Mouse (Mus musculus) 416B (cell line): ENCODE results near the gene Lrrc40.
"Not testable (repeated sequence)": the region's sequence is repeated elsewhere in the genome, so short reads cannot be mapped to it uniquely, and the experiment has no call there.

Experiments used
- DNase-seq: peaks from one replicate; pipeline ENCODE4 v3.0.0; 2011; ENCODE audit warnings: low read depth

The Lrrc40 gene

GRCm38 (mm10) chr3:158091601-158092000, 55.1 kb downstream of the Lrrc40 start:
- no peak for DNase-seq

DNA sequence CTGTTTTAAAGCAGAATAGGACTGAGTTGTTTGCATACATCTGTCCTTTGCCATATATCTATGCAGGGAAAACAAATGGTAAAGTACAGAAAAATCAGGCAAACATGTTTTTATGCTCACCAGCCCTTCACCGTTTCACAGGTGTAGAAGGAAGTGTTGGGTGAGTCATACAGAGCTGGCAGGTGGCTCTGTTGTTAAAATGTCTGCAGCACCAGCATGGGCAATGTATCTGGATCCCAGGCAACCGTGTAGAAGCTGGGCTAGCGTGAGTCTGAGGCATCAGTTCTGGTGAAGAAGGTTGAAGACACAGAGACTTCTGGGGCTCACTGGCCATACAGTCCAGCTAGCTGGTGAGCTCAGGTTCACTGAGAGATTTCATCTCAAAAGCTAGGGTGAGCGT, 57.5 kb downstream of the Lrrc40 start:
- DNase-seq = no peak

DNA sequence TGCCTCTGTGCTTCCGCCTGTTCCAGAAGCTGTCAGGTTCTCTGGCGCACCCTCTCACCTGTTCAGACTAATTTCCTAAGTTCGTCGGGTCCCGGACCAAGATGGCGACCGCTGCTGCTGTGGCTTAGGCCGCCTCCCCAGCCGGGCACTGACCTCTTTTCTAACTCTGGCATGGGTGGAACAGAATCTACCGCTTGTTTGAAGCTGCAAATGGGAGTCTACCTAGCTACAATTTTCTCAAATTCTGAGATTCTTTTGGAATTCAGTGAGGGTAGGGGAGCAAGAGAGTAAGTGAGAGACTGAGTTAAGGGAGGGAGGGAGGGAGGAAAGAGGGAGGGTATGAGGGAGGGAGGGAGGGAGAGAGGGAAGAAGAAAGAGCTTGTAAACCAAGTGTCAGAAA, 65.6 kb downstream of the Lrrc40 start:
- not testable (repeated sequence) for DNase-seq

DNA sequence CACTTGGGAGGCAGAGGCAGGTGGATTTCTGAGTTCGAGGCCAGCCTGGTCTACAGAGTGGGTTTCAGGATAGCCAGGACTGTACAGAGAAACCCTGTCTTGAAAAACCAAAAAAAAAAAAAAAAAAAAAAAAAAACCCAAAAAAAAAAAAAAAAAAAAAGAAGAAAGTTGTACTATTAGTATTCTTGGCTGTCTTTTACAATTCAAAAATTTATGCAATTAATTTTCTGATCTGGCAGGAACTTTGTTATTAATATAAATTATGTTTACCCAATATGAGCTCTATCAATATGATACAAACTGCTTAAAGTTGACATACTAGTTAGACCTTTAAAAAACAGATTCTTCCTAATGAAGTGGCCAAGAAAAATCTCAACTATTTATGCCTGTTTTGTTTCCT, 66.1 kb downstream of the Lrrc40 start:
- not testable (repeated sequence) for DNase-seq

DNA sequence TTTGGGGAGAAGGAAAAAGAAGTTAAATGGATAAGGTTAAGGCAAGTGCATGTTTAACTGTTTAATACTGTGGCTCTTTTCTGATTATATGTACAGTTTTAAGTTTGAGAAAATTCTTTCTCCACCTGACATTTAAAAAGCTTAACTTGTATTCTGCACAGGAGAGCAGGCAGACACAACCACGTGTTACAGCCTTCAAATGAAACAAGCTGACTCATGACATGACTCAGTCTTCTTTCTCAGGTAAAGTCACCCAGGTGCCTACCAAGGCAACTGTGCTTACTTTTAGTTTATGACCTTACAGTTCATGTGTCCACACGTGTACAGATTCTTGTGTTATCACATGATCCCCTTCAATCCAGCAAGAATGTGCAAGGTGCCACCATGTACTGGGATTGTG, 67.0 kb downstream of the Lrrc40 start:
- no peak for DNase-seq

GRCm38 (mm10) chr3:158105260-158105659, 68.8 kb downstream of the Lrrc40 start:
- no peak for DNase-seq
